Mouse (Mus musculus): Measurements from ENCODE around the gene Gas2l1. TPM values are rescaled to one million over a fixed set of nuclear protein-coding genes. Genes with fewer than 3 reads are reported as not detected.

Gas2l1 gene
- total RNA-seq, 2 experiments from 2014 or later = 1.1 to 2.4 TPM

Other genes starting within 250 kb of the Gas2l1 start
- gene Nf2, start 215.8 kb downstream of the Gas2l1 start, total RNA-seq (2015) = 12.4 and 12.6 TPM in 2 replicates
- 36.7 and 55.3 TPM in 2 replicates for gene Nf2, start 215.8 kb downstream of the Gas2l1 start, total RNA-seq (2017)
- 1.8 and 3.1 TPM in 2 replicates for gene Nipsnap1, start 191.4 kb downstream of the Gas2l1 start, total RNA-seq (2015)
- 3.9 and 5.9 TPM in 2 replicates for gene Nipsnap1, start 191.4 kb downstream of the Gas2l1 start, total RNA-seq (2017)
- 14.0 and 16.5 TPM in 2 replicates for gene Thoc5, start 170.0 kb downstream of the Gas2l1 start, total RNA-seq (2015)
- gene Thoc5, start 170.0 kb downstream of the Gas2l1 start, total RNA-seq (2017) = 31.6 and 32.3 TPM in 2 replicates
- 0.21 and 0.33 TPM in 2 replicates for gene Nefh, start 117.3 kb downstream of the Gas2l1 start, total RNA-seq (2015)
- 0.22 and 0.28 TPM in 2 replicates for gene Nefh, start 117.3 kb downstream of the Gas2l1 start, total RNA-seq (2017)
- gene Ap1b1, start 78.5 kb downstream of the Gas2l1 start, total RNA-seq (2015) = 38.8 and 39.4 TPM in 2 replicates
- gene Ap1b1, start 78.5 kb downstream of the Gas2l1 start, total RNA-seq (2017) = 37.0 and 38.3 TPM in 2 replicates
- not detected in 2 replicates for gene Rasl10a, start 7.2 kb downstream of the Gas2l1 start, total RNA-seq (2015)
- gene Rasl10a, start 7.2 kb downstream of the Gas2l1 start, total RNA-seq (2017) = not detected in 2 replicates
- 2.6 and 6.0 TPM in 2 replicates for gene Rhbdd3, start 33.6 kb upstream of the Gas2l1 start, total RNA-seq (2015)
- 11.5 and 14.5 TPM in 2 replicates for gene Rhbdd3, start 33.6 kb upstream of the Gas2l1 start, total RNA-seq (2017)
- 129 and 153 TPM in 2 replicates for gene Ewsr1, start 33.9 kb upstream of the Gas2l1 start, total RNA-seq (2015)
- gene Ewsr1, start 33.9 kb upstream of the Gas2l1 start, total RNA-seq (2017) = 326 and 348 TPM in 2 replicates
- gene Emid1, start 86.9 kb upstream of the Gas2l1 start, total RNA-seq (2015) = 0.85 and 2.7 TPM in 2 replicates
- 1.6 and 1.7 TPM in 2 replicates for gene Emid1, start 86.9 kb upstream of the Gas2l1 start, total RNA-seq (2017)
- 4.2 and 5.4 TPM in 2 replicates for gene Kremen1, start 196.2 kb upstream of the Gas2l1 start, total RNA-seq (2015)
- gene Kremen1, start 196.2 kb upstream of the Gas2l1 start, total RNA-seq (2017) = 4.2 and 5.4 TPM in 2 replicates